Mouse (Mus musculus) liver, adult 2 months (tissue): ENCODE measurements at regions not wholly inside any gene's neighbourhood (a gene's known extent, or its start where the extent isn't known, plus 50 kb on each side); places are given as distances from the start of the nearest gene placed in this dataset.

Source experiments
- CTCF ChIP-seq: fragments of 200-500 bp; IDR thresholded peaks from 2 replicates; pipeline ENCODE4 v1.5.1; 2011; ENCODE audit warnings: low read depth, low read length, control low read depth
- POLR2A ChIP-seq: fragments of 200-500 bp; IDR thresholded peaks from 2 replicates; pipeline ENCODE4 v1.6.1; 2011; ENCODE audit warnings: low read length, control low read depth; ENCODE audit not compliant: insufficient read depth; ENCODE audit errors: extremely low read depth

DNA sequence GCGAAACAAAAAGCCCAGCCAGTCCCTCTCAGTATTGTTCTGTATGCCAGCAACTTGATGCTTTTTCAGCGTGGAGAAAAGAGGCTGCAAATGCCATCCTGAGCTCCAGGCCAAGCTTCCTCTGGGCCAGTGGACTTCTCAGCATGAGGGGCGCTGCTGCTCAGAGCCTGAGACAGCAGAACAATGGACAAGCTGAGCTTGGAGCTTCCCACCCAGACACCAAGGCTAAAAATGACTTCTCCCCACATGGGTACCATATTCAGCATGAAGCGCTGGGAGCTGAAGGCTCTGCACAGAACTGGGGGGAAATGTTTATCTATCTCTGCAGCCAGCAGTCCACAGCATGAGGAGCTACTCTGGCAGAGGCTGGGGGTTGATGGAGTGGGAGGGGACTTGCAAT lies 402.3 kb downstream of the Pdcd6ip start:
- TF ChIP-seq POLR2A, result no peak
- no peak for TF ChIP-seq CTCF
